20 mouse cellular contexts compared by ENCODE assay signal in the genomic region with DNA sequence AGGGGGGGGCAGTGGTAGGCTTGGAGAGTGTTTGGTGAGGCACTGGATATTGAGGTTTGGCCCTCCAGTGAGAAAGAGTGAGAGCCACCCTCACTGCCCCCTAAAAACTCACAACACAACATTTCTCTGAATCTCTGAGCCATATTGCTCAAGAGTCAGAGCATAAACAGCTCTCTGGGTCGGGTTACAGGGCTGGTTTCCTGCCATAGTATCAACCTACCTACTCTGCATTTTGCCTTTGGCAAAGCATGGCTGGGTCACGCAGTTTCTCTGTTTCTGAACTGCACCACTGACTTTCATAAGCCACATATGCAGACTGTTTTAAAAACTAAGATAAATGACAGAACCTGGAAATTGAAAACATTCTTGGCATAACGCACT. TPM values are rescaled to one million over a fixed set of nuclear protein-coding genes. Genes with fewer than 3 reads are reported as not detected.
A peak's percentile ranks its signal among the peaks of the same experiment; 100 is the strongest.
DNase-seq lines count a peak whose midpoint lies in the region; ATAC-seq and TF ChIP-seq lines count a peak whose summit lies in the region.
"Had no signal": no experiment of that assay in that cellular context is flagged by ENCODE, and none has a peak within 500 bp of the region (broad histone marks: within the 10 kb centered on the region; RNA-seq: fewer than 3 reads in every experiment).

No protein-coding gene starts in this region.

- no peak for TF ChIP-seq CTCF in hindbrain, postnatal 0 days (IDR thresholded peaks at IDR 0.05; ENCODE audit: low read depth)
- TF ChIP-seq CTCF in midbrain, postnatal 0 days (IDR thresholded peaks at IDR 0.05): no peak

- H3K27ac ChIP-seq in hindbrain, postnatal 0 days: peak overlapping the region; percentile 66
- no peak overlapping the region for H3K27ac ChIP-seq in hindbrain, embryonic 14.5 days
- H3K27ac ChIP-seq in midbrain, embryonic 15.5 days: 0 out of 2 replicates have a peak overlapping the region, but pooled peaks have one; percentile 25
- H3K27ac ChIP-seq in midbrain, postnatal 0 days (ENCODE audit: low read depth, low read length): no peak overlapping the region
- H3K27ac ChIP-seq: forebrain, embryonic 13.5 days; heart, embryonic 13.5 days; midbrain, embryonic 13.5 days; neural tube, embryonic 15.5 days had no signal

- no peaks in the 10 kb centered on the region for H3K27me3 ChIP-seq in hindbrain, postnatal 0 days (ENCODE audit: insufficient read depth, low read length)
- H3K27me3 ChIP-seq in hindbrain, embryonic 14.5 days (ENCODE audit: control insufficient read depth, insufficient read depth, low read length): no peaks in the 10 kb centered on the region
- no peaks in the 10 kb centered on the region for H3K27me3 ChIP-seq in midbrain, embryonic 15.5 days (replicated peaks)
- H3K27me3 ChIP-seq in midbrain, postnatal 0 days (ENCODE audit: insufficient read depth, low read length): no peaks in the 10 kb centered on the region
- H3K27me3 ChIP-seq: forebrain, embryonic 13.5 days; midbrain, embryonic 13.5 days; neural tube, embryonic 15.5 days had no signal

- WGBS in hindbrain, postnatal 0 days: 73% methylated on average over 3 of the region's 3 CpGs
- 73% methylated on average over 3 of the region's 3 CpGs for WGBS in hindbrain, embryonic 14.5 days
- 75% methylated on average over 3 of the region's 3 CpGs for WGBS in midbrain, embryonic 15.5 days
- 66% methylated on average over 3 of the region's 3 CpGs for WGBS in midbrain, postnatal 0 days

- H3K4me2 ChIP-seq in hindbrain, postnatal 0 days (ENCODE audit: low read depth, low read length): no peak overlapping the region
- no peak overlapping the region for H3K4me2 ChIP-seq in hindbrain, embryonic 14.5 days (replicated peaks)
- no peak overlapping the region for H3K4me2 ChIP-seq in midbrain, embryonic 15.5 days
- H3K4me2 ChIP-seq in midbrain, postnatal 0 days (ENCODE audit: low read depth, low read length, poor library complexity, severe bottlenecking): no peak overlapping the region
- H3K4me2 ChIP-seq: forebrain, embryonic 13.5 days; heart, embryonic 13.5 days; midbrain, embryonic 13.5 days; neural tube, embryonic 15.5 days had no signal

- DNase-seq in cerebellum, postnatal 4 days (ENCODE audit: low spot score in 2 of 2): no peak
- DNase-seq in hindbrain, postnatal 0 days (ENCODE audit: low spot score): no peak
- no peak for DNase-seq in hindbrain, embryonic 14.5 days (ENCODE audit: low spot score)
- no peak for DNase-seq in midbrain, postnatal 0 days (ENCODE audit: low spot score)
- DNase-seq in thymus, postnatal 10 days (ENCODE audit: low spot score in 2 of 2): no peak
- DNase-seq in adrenal gland, postnatal 36 days: no peak
- DNase-seq: adrenal gland, postnatal 25 days; heart, postnatal 36 days; kidney, adult 8-10 months; liver; lung, postnatal 14 days; thymus, postnatal 4 days had no signal

- H3K9me3 ChIP-seq in hindbrain, postnatal 0 days (ENCODE audit: low read length): no peaks in the 10 kb centered on the region
- no peaks in the 10 kb centered on the region for H3K9me3 ChIP-seq in hindbrain, embryonic 14.5 days (ENCODE audit: control insufficient read depth, low read length)
- no peaks in the 10 kb centered on the region for H3K9me3 ChIP-seq in midbrain, embryonic 15.5 days
- H3K9me3 ChIP-seq in midbrain, postnatal 0 days (ENCODE audit: low read length): no peaks in the 10 kb centered on the region
- H3K9me3 ChIP-seq: forebrain, embryonic 13.5 days; heart, embryonic 13.5 days; midbrain, embryonic 13.5 days; neural tube, embryonic 15.5 days had no signal

- no peak overlapping the region for H3K4me3 ChIP-seq in hindbrain, postnatal 0 days (ENCODE audit: low read length)
- H3K4me3 ChIP-seq in hindbrain, embryonic 14.5 days (replicated peaks; ENCODE audit: low read length): no peak overlapping the region
- no peak overlapping the region for H3K4me3 ChIP-seq in midbrain, embryonic 15.5 days
- H3K4me3 ChIP-seq in midbrain, postnatal 0 days (ENCODE audit: low read depth, low read length): no peak overlapping the region
- H3K4me3 ChIP-seq: forebrain, embryonic 13.5 days; heart, embryonic 13.5 days; midbrain, embryonic 13.5 days; myocyte; neural tube, embryonic 15.5 days had no signal

- ATAC-seq in cerebellum, adult (ENCODE audit: insufficient number of reproducible peaks, low FRiP score, low TSS enrichment): 0 out of 2 replicates have a peak, but pooled peaks have one; percentile 8
- no peak for ATAC-seq in hindbrain, postnatal 0 days
- no peak for ATAC-seq in hindbrain, embryonic 14.5 days (ENCODE audit: low FRiP score)
- ATAC-seq in midbrain, embryonic 15.5 days (replicated peaks): no peak
- ATAC-seq in midbrain, postnatal 0 days (ENCODE audit: low FRiP score): no peak
- ATAC-seq: midbrain, embryonic 13.5 days had no signal

- no peaks in the 10 kb centered on the region for H3K4me1 ChIP-seq in hindbrain, postnatal 0 days (ENCODE audit: insufficient read depth, low read length)
- no peaks in the 10 kb centered on the region for H3K4me1 ChIP-seq in hindbrain, embryonic 14.5 days (replicated peaks; ENCODE audit: control insufficient read depth, insufficient read depth, low read length)
- H3K4me1 ChIP-seq in midbrain, embryonic 15.5 days: no peaks in the 10 kb centered on the region
- no peaks in the 10 kb centered on the region for H3K4me1 ChIP-seq in midbrain, postnatal 0 days (ENCODE audit: insufficient read depth, low read length)
- H3K4me1 ChIP-seq: forebrain, embryonic 13.5 days; midbrain, embryonic 13.5 days; neural tube, embryonic 15.5 days had no signal

- no peak overlapping the region for H3K9ac ChIP-seq in hindbrain, postnatal 0 days (replicated peaks; ENCODE audit: low read length)
- H3K9ac ChIP-seq in hindbrain, embryonic 14.5 days: no peak overlapping the region
- H3K9ac ChIP-seq in midbrain, embryonic 15.5 days: no peak overlapping the region
- H3K9ac ChIP-seq in midbrain, postnatal 0 days (replicated peaks; ENCODE audit: low read length, poor library complexity, severe bottlenecking): no peak overlapping the region
- H3K9ac ChIP-seq: forebrain, embryonic 13.5 days; heart, embryonic 13.5 days; midbrain, embryonic 13.5 days; neural tube, embryonic 15.5 days had no signal

- H3K36me3 ChIP-seq in hindbrain, postnatal 0 days (ENCODE audit: insufficient read depth, low read length): no peaks in the 10 kb centered on the region
- no peaks in the 10 kb centered on the region for H3K36me3 ChIP-seq in hindbrain, embryonic 14.5 days (replicated peaks; ENCODE audit: control insufficient read depth, insufficient read depth)
- no peaks in the 10 kb centered on the region for H3K36me3 ChIP-seq in midbrain, embryonic 15.5 days (replicated peaks)
- no peaks in the 10 kb centered on the region for H3K36me3 ChIP-seq in midbrain, postnatal 0 days (ENCODE audit: insufficient read depth, low read length)
- H3K36me3 ChIP-seq: G1E; heart, embryonic 13.5 days; midbrain, embryonic 13.5 days; neural tube, embryonic 15.5 days had no signal

RNA-seq across cellular contexts. Expression of gene Cxcl12, which starts 51.0 kb away (rescaled TPM):
- 39.2 and 40.3 TPM in 2 replicates for total RNA-seq in hindbrain, postnatal 0 days (2014; rRNA removed)
- polyA plus RNA-seq in hindbrain, postnatal 0 days (2015; fragmentation: Nextera tagmentation; extraction: Ambion mirVana): 90.9 and 92.2 TPM in 2 replicates
- polyA plus RNA-seq in hindbrain, embryonic 14.5 days (2014; fragmentation: Nextera tagmentation; extraction: Ambion mirVana): 61.8 and 62.4 TPM in 2 replicates
- polyA plus RNA-seq in midbrain, embryonic 15.5 days (2015; fragmentation: Nextera tagmentation; extraction: Ambion mirVana): 63.8 and 78.5 TPM in 2 replicates
- total RNA-seq in midbrain, postnatal 0 days (2014; rRNA removed): 27.8 and 32.8 TPM in 2 replicates
- polyA plus RNA-seq in midbrain, postnatal 0 days (2015; fragmentation: Nextera tagmentation; extraction: Ambion mirVana): 68.2 and 79.0 TPM in 2 replicates
- 10 to 100 TPM; 44.6 to 48.6 TPM for total RNA-seq in adrenal gland, postnatal 36 days (2021)
- polyA plus RNA-seq: G1E had no signal

Comparison
In these comparisons a context has a peak if more than half of its experiments do, and no peak if none do; other contexts are left out.
1. H3K27ac ChIP-seq: peak in hindbrain, postnatal 0 days (single experiment) and midbrain, embryonic 15.5 days (single experiment); none in hindbrain, embryonic 14.5 days (single experiment) and midbrain, postnatal 0 days (single experiment).